Mouse (Mus musculus) urinary bladder, postnatal 36 days (tissue): ENCODE data around the gene Vamp1.

Experiments
- DNase-seq, 2 experiments: peaks; one replicate each; pipeline ENCODE4 v3.0.0; 2022; ENCODE audit warnings: low spot score in 2 of 2, mixed read lengths in 1 of 2

Vamp1 gene

DNA sequence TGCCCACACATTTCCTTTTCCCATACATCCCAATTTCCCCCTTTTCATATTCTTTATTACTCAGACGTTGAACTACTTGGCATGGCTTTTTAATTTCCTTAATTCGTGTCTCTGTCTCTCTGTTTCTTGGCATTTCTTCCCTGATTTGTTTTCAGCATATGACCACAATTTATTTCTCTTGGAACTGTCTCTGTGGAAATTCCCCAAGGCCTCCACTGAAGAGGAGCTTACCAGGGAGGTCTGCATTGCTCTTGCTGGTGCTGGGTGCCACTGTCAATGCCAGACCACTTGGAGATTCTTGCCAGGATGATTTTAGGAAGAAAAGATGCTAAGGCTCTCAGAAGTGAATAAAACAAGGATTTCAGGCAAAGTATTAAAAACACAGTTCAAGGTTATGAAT, 2.7 kb upstream of the Vamp1 start:
- DNase-seq = no peak

DNA sequence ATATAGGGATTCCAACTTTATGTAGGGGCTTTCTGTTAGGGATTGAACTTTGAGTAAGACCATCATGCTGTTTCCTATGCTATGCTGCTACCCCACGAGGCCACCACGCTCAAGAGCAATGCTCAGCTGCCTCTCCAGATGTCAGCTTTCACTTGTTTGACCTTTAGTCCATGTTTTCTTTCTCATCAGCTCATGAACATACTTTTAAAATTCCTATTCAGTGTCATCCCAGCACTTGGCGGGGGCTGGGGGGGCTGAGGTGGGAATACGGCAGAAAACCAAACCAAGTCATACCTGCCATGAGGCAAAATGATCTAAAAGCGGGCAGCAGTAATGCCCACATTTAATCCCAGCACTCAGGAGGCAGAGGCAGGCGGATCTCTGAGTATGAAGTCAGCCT, 2.2 kb upstream of the Vamp1 start:
- no peak for DNase-seq

DNA sequence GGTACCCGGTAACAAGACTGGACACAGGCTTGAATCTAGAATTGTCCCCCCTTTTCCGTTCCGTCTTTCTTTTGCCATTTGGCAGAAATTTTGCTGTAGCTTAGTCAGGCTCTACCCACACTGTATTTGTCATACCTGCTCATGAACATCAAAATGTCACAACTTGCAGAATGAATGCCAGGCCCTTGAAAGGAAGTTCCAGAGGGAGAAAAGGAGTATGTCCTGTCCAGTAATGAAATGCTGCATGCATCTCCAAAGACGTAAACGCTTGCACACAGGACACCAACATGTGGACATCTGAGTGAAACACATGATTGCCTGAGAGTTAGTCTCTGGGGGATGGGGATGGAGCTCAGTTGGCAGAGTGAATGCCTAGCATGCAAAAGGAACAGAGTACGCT, 1.6 kb upstream of the Vamp1 start:
- no peak for DNase-seq

DNA sequence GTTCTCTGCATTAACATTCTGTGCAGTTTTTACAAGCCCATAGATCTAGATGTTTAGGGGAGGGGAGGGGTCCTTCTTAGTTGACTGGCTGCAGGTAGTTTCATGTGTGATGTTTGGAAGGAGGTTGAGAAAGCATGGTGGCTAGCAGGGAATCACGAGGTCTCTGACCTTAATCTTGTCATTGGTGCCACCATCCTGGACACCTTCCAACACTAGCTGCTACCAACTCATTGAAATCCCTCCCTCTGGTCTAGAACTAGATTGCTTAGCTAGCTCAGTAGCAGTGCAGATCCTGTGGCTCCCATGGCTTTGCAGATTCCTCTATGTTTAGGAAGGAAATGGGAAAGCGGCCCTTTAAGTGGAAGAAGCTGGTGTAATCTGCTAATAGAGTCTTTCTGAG, 1.5 kb downstream of the Vamp1 start:
- DNase-seq = no peak

DNA sequence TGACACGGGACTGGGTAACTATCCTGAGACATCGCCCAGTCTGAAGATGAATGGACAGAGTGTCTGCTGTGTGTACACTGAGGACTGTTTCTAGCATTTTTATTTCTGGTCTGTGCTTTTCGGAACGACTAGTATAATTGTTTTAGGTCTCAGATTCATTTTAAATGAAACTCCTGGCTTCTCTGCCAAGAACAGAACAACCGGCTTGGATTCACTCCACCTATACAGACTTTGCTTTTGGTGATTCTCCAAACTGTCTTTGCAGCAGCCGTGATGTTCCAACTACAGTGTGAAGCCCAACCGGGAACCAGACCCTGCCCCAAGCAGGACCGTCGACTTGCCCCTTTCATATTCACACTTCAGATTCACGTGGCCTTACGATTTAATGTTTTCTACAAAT, 2.5 kb downstream of the Vamp1 start:
- DNase-seq = no peak

DNA sequence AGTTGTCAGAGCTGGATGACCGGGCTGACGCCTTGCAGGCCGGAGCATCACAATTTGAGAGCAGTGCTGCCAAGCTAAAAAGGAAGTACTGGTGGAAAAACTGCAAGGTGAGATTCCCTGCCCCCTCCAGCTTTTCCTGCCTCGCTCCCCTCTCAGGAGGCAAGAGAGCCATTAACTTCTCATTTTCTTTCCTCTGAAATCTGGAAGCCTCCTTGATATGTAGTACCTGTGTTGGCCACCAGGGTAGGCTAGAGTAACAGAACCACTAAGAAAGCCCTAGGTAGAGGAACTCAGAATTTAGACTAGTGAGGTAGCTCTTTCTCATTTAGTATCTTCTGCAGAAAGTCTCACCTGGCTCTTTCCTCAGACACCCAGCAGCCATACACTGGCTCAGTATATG, 3.6 kb downstream of the Vamp1 start:
- DNase-seq = peak; percentile 30 to 33

DNA sequence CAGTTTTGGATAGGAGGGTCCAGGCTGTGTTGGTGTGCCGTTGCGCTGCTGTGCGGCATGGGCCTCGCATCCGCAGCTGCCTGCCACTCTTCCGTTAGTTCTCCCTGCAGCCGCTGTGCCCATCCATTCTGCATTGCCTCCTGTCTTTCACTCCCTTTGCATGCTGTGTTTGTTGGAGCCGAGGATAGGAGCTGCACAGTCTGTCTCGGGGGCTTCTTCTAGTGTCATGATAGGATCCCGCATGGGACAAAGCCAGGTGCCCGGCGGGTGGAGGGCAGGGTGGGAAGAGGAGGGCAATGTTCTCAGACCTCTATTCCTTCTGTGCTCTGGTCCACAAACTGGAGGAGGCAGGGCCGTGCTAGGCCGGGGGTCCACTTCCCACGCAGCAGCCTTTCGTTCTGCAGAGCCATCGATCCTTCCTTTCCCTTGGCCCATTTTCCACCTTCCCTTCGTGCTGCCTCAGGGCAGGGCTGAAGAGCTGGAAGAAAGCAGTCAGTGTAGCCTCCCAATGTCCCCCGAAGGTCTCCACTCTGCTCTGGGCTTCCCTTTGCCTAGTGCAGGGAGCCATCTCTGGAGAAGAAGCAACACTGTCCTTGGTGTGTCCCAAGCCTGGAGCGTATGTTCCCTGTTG, 5.9 kb downstream of the Vamp1 start:
- DNase-seq = no peak

DNA sequence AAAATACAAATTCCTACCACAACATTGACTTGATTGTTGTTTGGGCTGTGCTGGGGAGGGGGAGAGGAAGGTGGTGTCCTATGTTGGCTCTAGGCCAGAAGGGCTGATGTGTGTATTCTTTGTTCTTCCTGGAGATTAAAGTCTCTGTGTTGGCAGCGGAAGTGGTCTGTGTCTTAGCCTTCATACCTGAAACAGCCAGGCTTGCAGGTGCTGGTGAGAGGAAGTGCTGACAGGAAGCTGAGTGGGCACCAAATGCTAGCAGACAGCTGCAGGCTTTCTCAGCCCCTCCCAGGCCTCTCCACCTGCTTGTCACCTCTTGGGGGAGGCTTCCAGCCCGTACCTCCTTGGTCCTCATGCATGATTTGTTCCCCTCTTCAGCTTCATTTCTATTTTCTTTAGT, 6.8 kb downstream of the Vamp1 start:
- no peak for DNase-seq

DNA sequence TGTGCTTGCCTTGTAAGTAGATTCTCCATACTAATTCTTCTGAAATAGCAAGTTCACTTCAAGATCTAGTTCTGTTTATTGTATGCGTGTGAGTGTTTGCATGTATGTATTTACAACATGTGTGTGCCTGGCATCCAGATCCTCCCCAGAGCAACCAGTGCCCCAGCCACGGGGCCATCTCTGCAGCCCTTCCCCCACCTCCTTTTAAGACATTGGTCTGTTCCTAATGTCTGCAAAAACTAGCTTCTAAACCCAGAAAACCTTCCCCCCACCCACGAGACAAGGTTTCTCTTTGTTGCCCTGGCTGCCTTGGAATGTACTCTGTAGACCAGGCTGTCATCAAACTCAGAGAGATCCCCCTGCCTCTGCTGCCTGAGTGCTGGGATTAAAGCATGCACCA, 7.2 kb downstream of the Vamp1 start:
- no peak for DNase-seq

DNA sequence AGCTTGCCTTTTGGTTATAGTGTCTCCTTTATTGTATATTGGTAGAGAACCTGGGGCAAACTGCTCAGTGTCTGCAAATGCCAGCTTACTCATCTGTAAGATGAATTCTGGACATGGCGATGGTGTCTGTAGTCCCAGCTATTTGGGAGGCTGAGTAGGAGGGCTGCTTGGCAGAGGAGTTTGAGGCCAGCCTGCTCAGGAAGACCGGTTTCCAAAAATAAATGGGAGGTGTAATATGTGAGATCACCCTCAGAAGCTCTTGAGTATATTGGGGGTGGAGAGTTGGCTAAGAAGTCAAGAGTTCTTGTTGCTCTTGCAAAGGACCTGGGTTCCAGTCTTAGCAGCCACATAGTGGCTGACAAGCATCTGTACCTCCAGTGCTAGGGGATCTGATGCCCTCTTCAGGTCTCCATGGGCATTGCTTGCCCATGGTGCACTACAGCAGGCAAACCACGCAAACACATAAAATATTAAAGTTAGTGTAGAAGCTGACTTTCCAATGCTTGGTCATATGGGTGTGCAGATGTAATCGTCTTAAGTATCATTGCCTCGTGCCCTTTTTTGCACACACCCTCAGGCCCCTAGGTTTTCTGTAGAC, 10.3 kb downstream of the Vamp1 start:
- no peak for DNase-seq

DNA sequence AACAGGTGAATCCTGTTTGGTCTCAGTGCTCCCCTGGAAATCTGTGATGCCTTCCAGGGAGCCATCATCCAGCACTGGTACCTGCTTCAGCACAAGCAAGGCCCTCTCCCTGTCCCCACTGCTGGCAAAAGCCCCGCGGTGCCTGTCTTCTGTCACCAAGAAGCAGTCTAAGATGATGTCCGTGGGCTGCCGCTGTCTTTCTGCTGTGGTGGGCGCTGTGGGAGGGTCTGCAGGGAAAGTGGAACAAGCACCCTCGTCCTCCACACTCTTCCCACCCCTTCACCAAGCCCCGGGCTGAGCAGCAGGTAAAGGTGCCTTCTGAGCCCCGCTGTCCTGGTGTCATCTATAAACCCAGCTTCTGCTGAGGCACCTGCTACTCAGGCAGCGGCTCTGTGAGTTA, 15.2 kb downstream of the Vamp1 start:
- DNase-seq = no peak

DNA sequence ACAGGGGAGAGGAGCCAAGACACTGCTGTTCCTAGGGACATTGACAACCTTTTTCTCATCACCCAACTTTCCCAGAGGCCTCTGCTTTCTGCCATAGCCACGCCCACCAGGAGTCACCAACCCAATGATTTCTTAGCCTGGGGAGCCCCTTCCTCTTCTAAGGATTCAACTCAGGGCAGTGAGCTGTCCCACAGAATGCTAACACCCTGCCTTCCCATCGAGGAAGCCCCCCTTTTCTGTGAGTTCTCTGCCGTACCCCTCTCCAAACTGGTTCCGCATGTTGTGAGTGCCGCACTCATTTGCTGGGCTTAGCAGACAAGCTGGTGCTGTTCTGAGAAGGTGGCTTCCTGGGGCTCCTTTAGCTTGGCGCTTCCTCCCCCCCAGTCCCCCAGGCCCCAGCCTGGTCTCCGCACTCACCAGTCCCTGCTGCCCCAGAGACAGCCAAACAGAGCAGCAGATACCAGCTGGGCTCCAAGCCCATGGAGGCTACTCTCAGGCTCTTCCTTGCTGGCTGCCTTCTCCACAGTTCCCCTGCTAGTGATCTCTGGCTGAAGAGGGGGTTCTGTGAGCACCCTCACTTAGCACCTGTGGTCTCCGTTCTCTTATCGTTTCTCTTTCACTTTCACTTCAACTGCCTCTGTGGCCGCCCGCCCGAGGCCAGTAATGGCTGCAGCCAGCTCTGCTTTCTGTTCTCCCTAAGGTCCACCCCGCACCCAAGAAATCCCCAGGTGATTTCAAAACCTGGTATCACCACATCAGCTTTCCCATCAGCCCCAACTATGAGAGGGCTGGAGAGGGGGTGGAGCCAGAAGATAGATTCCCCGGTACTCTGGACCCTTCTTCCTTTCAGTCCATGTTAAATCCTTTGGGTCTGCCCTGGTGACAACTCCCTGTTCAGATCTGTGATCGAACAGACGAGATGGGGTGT, 16.0 kb downstream of the Vamp1 start, which contains the start of gene Tapbpl:
Gene Tapbpl (minus strand): TSS at position 744 of the 928 bp plus-strand sequence.
- peak; percentile 58 to 61 for DNase-seq

DNA sequence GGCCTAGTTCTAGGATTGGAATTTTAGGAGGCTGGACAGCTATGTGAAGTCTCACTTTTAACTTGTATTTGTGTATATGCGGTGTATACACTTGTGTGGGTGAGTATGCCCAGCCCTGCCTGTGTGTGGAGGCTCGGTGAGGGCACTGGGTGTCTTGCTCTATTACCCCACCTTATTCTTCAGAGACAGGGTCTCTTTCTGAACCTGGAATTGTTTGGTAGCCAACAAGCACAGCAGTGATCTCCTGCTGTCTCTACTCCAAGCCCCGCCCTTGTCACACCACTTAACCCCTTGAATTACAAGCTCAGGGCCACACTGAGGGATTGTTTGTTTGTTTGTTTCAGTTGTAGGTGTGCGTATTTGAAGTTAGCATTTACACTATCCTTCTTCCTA, 16.7 kb downstream of the Vamp1 start:
- DNase-seq = no peak

DNA sequence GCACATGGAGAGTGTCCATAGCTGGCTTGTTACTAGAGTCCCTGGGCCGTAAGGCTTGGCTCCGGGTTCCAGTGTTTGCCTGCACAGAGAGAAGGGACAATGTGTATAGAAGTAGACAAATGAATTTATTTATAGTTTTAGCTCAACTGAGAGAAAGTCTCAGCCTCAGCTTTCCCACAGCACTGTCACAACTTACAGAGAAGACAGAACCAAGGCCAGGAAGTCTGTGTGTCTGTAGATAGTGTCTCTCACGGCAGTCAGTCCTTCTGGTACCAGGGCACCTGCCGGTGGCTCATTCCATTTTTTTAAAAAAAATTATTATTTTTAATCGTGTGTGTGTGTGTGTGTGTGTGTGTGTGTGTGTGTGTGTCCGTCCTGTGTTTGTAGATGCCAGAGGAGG, 17.2 kb downstream of the Vamp1 start:
- no peak for DNase-seq

DNA sequence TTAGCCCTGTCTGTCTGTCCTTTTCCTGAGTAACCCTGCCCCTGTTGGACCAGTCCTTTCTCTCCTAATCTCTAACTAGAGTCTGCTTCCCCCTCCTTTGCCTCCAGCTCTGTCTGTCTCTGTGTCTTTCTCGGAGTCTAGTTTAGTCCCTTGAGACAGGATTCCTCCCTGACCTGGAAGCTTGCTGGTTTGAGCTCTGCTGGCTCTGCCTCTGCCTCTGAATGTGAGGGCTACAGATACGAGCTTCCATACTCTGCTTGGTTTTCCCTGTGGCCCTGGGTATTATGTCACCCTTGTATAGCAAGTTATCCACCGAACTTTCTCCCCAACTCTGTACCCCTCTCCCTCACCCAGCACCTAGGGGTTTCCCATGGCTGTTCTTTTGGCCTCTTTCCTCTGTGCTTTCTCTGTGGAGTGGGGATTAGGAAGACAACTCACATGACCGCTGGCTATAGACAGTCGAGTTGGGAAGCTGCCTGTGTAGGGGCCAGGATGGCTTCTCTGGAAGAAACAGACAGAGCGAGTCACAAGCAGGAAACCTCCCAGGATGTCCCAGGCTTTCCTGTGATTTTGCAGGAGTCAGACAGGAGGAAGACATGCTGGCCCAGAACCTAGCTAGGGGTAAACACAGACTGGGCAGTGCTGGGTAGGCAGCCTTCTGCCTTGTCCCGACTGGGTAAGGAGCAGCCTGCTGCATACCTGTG, 18.6 kb downstream of the Vamp1 start:
- no peak for DNase-seq

DNA sequence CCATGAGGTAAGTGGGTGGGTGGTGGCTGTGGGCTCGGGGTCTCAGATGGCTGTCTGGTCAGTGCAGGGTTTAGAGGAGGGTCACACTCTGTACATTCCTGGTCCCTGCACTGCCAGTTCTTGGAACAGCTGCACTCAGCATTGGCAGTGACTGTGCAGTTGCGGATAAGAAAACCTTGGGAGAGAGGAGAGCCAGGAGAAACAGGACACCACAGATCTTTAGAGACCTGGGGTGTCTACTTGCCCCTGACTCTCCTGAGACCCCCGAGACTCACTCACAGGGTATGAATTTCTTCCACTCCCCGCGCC, 19.1 kb downstream of the Vamp1 start:
- DNase-seq = no peak

DNA sequence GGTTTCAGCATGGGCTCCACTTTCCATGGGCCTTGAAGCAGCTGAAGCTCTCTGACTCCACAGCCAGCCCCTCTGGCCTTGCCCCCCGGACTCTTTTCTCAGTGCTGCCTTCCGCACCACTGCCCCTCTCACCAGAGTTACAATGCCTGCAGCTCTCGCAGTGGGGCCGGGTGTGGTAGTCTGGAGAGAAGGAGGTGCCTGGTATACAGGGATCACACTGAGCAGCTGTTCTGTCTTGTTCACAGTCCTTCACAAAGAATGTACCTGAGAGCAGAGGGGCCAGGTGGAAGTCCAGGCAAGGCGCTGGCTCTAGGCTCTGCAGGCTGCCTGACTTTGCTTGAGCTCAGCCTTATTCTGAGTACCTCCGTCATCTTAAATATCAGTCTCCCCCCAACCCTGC, 21.0 kb downstream of the Vamp1 start:
- DNase-seq = no peak

DNA sequence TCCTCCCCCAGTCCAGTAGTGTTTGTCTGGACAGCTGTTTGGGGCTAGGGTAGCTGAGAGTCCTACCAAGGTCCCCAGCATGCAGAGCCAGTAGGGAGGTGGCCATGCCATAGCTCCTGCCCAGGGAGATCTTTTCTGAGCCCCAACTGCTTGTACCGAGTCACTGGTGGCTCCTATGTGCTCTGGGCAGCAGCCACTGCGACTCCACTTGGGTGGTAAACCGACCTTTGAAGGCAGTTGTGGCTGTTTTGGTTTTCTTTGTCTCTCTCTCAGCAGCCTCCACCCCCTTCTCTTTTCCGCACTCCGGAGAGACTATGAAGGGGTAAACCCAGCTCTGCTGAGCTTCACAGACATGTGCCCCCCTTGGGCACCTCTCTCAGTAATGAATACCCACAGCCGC, 21.4 kb downstream of the Vamp1 start, which contains the start of gene Cd27:
Gene Cd27 (minus strand): TSS at position 229 of the 400 bp plus-strand sequence.
- DNase-seq = no peak

DNA sequence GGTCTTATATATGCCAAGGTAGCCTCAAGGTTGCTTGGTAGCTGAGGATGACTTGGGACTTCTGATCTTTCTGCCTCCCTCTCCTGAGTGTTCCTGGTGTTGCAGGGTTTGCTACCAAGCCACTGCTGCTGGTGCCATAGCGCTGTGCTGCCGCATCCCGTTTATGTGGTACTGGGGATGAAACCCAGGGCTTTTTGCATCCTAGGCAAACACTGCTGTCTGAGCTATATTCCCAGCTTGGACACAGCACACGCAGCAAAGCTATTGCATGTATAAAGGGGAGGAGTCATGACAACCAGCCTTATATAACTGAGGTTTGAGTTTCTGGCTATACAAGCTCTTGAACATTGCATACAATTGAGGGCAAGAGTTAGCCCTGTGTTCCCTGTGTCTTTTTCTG, 22.1 kb downstream of the Vamp1 start:
- no peak for DNase-seq

DNA sequence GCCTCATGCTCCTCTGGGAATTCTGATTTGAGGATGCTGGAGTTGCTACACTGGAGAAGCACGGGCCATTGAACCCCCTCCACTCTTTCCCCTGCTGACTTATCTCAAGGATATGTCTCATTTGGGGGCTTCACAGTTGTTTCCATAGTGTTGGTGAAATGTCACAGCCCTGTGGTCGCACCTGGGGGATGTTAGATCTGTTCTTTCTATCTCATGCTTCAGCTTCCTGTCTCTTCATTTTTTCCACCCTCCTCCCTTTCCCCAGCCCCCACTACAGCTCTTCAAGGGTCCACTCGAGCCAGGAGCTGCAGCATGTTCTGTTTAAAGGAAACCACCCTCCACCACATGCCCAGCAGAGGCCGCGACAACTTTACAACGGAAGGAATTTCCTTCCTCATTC, 23.0 kb downstream of the Vamp1 start:
- no peak for DNase-seq

DNA sequence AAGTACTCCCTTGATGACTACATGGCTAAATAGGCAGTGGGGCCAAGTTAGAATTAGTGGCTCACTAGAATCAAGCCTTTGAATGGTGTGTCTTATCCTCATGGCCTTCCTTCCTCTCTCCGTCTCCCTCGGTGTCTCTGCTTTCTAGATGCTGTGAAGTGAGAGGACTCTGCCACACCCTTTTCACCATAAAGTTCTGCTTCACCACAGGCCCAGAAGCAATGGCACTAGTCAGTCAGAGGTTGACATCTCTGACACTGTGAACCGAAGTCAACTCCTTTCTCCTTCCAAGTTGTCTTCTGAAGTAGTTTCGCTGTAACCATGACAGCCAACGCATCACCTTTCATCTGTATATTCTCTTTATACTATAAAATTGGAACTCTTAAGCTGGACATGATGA, 24.2 kb downstream of the Vamp1 start:
- DNase-seq = no peak

DNA sequence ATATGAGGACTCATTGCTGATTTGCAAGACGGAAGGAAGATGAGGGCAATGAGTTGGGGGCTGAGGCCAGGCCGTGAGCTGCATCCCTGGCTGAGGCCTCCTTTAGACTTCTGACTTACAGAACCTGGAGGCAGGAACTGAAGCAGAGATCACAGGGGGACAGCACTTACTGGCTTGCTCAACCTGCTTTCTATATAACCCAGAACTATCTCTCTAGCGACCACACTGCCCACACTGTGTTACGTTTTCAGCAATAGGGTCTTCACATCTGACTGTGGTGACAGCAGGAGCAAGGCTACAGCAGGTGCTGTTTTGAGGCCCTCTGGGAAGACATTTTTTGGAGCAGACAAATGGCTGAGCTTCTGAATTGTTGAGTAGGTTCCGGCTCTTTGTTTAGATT, 25.3 kb downstream of the Vamp1 start:
- no peak for DNase-seq
